18 mouse cellular contexts compared by ENCODE assay signal in the genomic region with DNA sequence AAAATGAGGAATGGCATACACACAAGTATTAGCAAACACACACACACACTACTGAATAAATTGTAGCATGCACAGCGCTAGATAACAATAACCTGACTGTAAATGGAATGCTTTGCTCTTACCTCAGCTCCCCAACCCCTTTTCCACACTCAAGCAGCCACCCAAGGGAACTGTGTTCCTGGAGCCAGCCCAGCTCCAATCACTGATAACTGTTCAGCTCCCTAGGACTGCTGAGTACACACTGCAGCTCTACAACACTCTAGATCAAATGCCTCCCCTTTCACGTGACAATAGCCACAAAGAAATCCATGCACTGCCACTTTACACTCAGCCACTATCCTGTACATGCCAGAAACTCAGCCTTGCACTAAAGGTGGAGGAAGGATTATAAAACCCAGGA. TPM values are rescaled to one million over a fixed set of nuclear protein-coding genes. Genes with fewer than 3 reads are reported as not detected.
DNase-seq lines count a peak whose midpoint lies in the region; ATAC-seq lines count a peak whose summit lies in the region.
"Had no signal": no experiment of that assay in that cellular context is flagged by ENCODE, and none has a peak within 500 bp of the region (broad histone marks: within the 10 kb centered on the region; RNA-seq: fewer than 3 reads in every experiment).

No protein-coding gene starts in this region.

- ATAC-seq in forebrain, embryonic 14.5 days: no peak
- ATAC-seq in forebrain, embryonic 15.5 days (replicated peaks): no peak
- ATAC-seq: activated CD4-positive, CD25-positive, alpha-beta regulatory T cell, adult 4 months had no signal

- peak overlapping the region; percentile 25; the same call in 1 of the 2 replicates for H3K9ac ChIP-seq in forebrain, embryonic 14.5 days (ENCODE audit: low read length)
- no peak overlapping the region for H3K9ac ChIP-seq in forebrain, embryonic 15.5 days (replicated peaks)
- H3K9ac ChIP-seq: hindbrain, embryonic 14.5 days; limb, embryonic 13.5 days had no signal

- intact Hi-C loops in heart, postnatal 36 days (cut with DNase I): no loop called here

- 65% methylated on average over 2 of the region's 2 CpGs for WGBS in forebrain, embryonic 14.5 days
- 51% methylated on average over 2 of the region's 2 CpGs for WGBS in forebrain, embryonic 15.5 days

- H3K36me3 ChIP-seq in forebrain, embryonic 14.5 days (ENCODE audit: control insufficient read depth, insufficient read depth, low read length): no peaks in the 10 kb centered on the region
- H3K36me3 ChIP-seq in forebrain, embryonic 15.5 days: no peaks in the 10 kb centered on the region

- no peak overlapping the region for H3K4me2 ChIP-seq in forebrain, embryonic 14.5 days (ENCODE audit: low read length)
- H3K4me2 ChIP-seq in forebrain, embryonic 15.5 days (replicated peaks): no peak overlapping the region
- H3K4me2 ChIP-seq: hindbrain, embryonic 14.5 days; limb, embryonic 13.5 days had no signal

- no peaks in the 10 kb centered on the region for H3K27me3 ChIP-seq in forebrain, embryonic 14.5 days (replicated peaks; ENCODE audit: control insufficient read depth, insufficient read depth, low read length)
- H3K27me3 ChIP-seq in forebrain, embryonic 15.5 days: no peaks in the 10 kb centered on the region
- H3K27me3 ChIP-seq: limb, embryonic 13.5 days had no signal

- no peak for DNase-seq in forebrain, embryonic 14.5 days (ENCODE audit: low spot score)
- peak; percentile 63 for DNase-seq in heart, adult 8-10 months (ENCODE audit: low spot score)
- DNase-seq in heart, postnatal 36 days: peak; percentile 49 to 52
- DNase-seq in lung, postnatal 36 days: peak; percentile 67
- no peak for DNase-seq in thymus, postnatal 10 days (ENCODE audit: low spot score in 2 of 2)
- DNase-seq in cerebellum, adult 11-12 months: no peak
- DNase-seq in spleen, adult 12 weeks (ENCODE audit: low spot score): no peak
- DNase-seq: B cell, adult 2 months; cerebellum, postnatal 36 days; thymus, postnatal 14 days had no signal

- no peak overlapping the region for H3K4me3 ChIP-seq in forebrain, embryonic 14.5 days (ENCODE audit: low read depth, low read length)
- H3K4me3 ChIP-seq in forebrain, embryonic 15.5 days: no peak overlapping the region
- H3K4me3 ChIP-seq: limb, embryonic 13.5 days; myocyte had no signal

- H3K27ac ChIP-seq in forebrain, embryonic 14.5 days (ENCODE audit: low read depth, low read length): no peak overlapping the region
- no peak overlapping the region for H3K27ac ChIP-seq in forebrain, embryonic 15.5 days (replicated peaks)
- H3K27ac ChIP-seq: hindbrain, embryonic 14.5 days; kidney, postnatal 0 days; limb, embryonic 13.5 days; macrophage had no signal

- no peaks in the 10 kb centered on the region for H3K9me3 ChIP-seq in forebrain, embryonic 14.5 days (replicated peaks; ENCODE audit: control insufficient read depth, low read length)
- H3K9me3 ChIP-seq in forebrain, embryonic 15.5 days: no peaks in the 10 kb centered on the region
- H3K9me3 ChIP-seq: G1E; limb, embryonic 13.5 days had no signal

- peaks cover 16% of the 10 kb centered on the region; the same call in 1 of the 2 replicates for H3K4me1 ChIP-seq in forebrain, embryonic 14.5 days (ENCODE audit: control insufficient read depth, insufficient read depth, low read length)
- H3K4me1 ChIP-seq in forebrain, embryonic 15.5 days: peaks cover 38% of the 10 kb centered on the region

RNA-seq across cellular contexts. Expression of gene Ppp2r5e, which starts 36.8 kb away (rescaled TPM):
- 25.8 and 26.9 TPM in 2 replicates for polyA plus RNA-seq in forebrain, embryonic 14.5 days (2014; fragmentation: Nextera tagmentation; extraction: Ambion mirVana)
- 22.9 and 26.8 TPM in 2 replicates for polyA plus RNA-seq in forebrain, embryonic 15.5 days (2015; fragmentation: Nextera tagmentation; extraction: Ambion mirVana)
- total RNA-seq in heart, adult 8-10 months (2022): 10 to 100 TPM; 28.5 to 32.0 (median 31.3) TPM
- 10 to 100 TPM; 32.4 to 32.8 TPM for total RNA-seq in heart, postnatal 36 days (2021)

Comparison
In these comparisons a context has a peak if more than half of its experiments do, and no peak if none do; other contexts are left out.
1. DNase-seq: peak in heart, adult 8-10 months (single experiment), heart, postnatal 36 days (2 of 2) and lung, postnatal 36 days (single experiment); none in forebrain, embryonic 14.5 days (single experiment), thymus, postnatal 10 days (0 of 2), cerebellum, adult 11-12 months (single experiment) and spleen, adult 12 weeks (single experiment).